Mouse (Mus musculus) right cerebral cortex, adult 2 months (tissue): ENCODE data around the gene Mmp24.
A peak's percentile ranks its signal among the peaks of the same experiment; 100 is the strongest.
"Not testable (repeated sequence)": the region's sequence is repeated elsewhere in the genome, so short reads cannot be mapped to it uniquely, and the experiment has no call there.

ENCODE experiments used
- DNase-seq, 2 experiments: peaks; one replicate each; pipeline ENCODE4 v3.0.0; 2021 to 2022; ENCODE audit warnings: low spot score in 2 of 2

Mmp24 gene

GRCm38 (mm10) chr2:155814829-155815228 lies 39.7 kb downstream of the Mmp24 start:
- peak in 1 of 2 experiments; percentile 35 for DNase-seq

GRCm38 (mm10) chr2:155816179-155816578 lies 41.0 kb downstream of the Mmp24 start:
- DNase-seq = no peak

GRCm38 (mm10) chr2:155817301-155818245 lies 42.4 kb downstream of the Mmp24 start:
- no peak for DNase-seq

GRCm38 (mm10) chr2:155818596-155819391 lies 43.7 kb downstream of the Mmp24 start:
- peak; percentile 93 for DNase-seq

- DNase-seq = no peak
These were observed 44.1 kb downstream of the Mmp24 start, which contains the start of gene BC029722 for GRCm38 (mm10) chr2:155819392-155819448. Gene BC029722 (minus strand): TSS chr2:155819426.

GRCm38 (mm10) chr2:155819449-155820251 lies 44.5 kb downstream of the Mmp24 start:
- DNase-seq = peak; percentile 30 to 40

- no peak for DNase-seq
These were observed 45.6 kb downstream of the Mmp24 start for GRCm38 (mm10) chr2:155820779-155821178.

GRCm38 (mm10) chr2:155823722-155824121 lies 48.6 kb downstream of the Mmp24 start:
- no peak for DNase-seq

GRCm38 (mm10) chr2:155825904-155826629 lies 50.9 kb downstream of the Mmp24 start:
- peak; percentile 45 to 52 for DNase-seq

GRCm38 (mm10) chr2:155826630-155827424 lies 51.7 kb downstream of the Mmp24 start, which contains the start of gene Eif6:
Gene Eif6 (minus strand): TSS chr2:155826925.
- DNase-seq = peak; percentile 82

- no peak for DNase-seq
These were observed 55.7 kb downstream of the Mmp24 start for GRCm38 (mm10) chr2:155830841-155831240.

- DNase-seq = no peak
These were observed 56.2 kb downstream of the Mmp24 start for GRCm38 (mm10) chr2:155831302-155831701.

GRCm38 (mm10) chr2:155832087-155832486 lies 56.9 kb downstream of the Mmp24 start:
- not testable (repeated sequence) for DNase-seq

- DNase-seq = no peak
These were observed 59.6 kb downstream of the Mmp24 start, which contains the start of gene Fam83c for GRCm38 (mm10) chr2:155834732-155835131. Gene Fam83c (minus strand): TSS chr2:155834854.

GRCm38 (mm10) chr2:155837961-155838360 lies 62.8 kb downstream of the Mmp24 start:
- DNase-seq = no peak

- no peak for DNase-seq
These were observed 63.8 kb downstream of the Mmp24 start for GRCm38 (mm10) chr2:155838961-155839360.

GRCm38 (mm10) chr2:155846930-155847329 lies 71.8 kb downstream of the Mmp24 start:
- DNase-seq = no peak

GRCm38 (mm10) chr2:155848291-155848690 lies 73.1 kb downstream of the Mmp24 start:
- DNase-seq = peak; percentile 85 to 87

- no peak for DNase-seq
These were observed 74.3 kb downstream of the Mmp24 start for GRCm38 (mm10) chr2:155849464-155849863.

- DNase-seq = no peak
These were observed 75.0 kb downstream of the Mmp24 start for GRCm38 (mm10) chr2:155850120-155850519.

- DNase-seq = no peak
These were observed 77.4 kb downstream of the Mmp24 start for GRCm38 (mm10) chr2:155852536-155852935.
